Mouse (Mus musculus) embryo, embryonic 9.5 days (tissue): ENCODE results near the gene Camk2g.

Experiments
- DNase-seq: peaks from one replicate; pipeline ENCODE4 v3.0.0-alpha.2; 2017; ENCODE audit errors: extremely low spot score

Gene Camk2g

DNA sequence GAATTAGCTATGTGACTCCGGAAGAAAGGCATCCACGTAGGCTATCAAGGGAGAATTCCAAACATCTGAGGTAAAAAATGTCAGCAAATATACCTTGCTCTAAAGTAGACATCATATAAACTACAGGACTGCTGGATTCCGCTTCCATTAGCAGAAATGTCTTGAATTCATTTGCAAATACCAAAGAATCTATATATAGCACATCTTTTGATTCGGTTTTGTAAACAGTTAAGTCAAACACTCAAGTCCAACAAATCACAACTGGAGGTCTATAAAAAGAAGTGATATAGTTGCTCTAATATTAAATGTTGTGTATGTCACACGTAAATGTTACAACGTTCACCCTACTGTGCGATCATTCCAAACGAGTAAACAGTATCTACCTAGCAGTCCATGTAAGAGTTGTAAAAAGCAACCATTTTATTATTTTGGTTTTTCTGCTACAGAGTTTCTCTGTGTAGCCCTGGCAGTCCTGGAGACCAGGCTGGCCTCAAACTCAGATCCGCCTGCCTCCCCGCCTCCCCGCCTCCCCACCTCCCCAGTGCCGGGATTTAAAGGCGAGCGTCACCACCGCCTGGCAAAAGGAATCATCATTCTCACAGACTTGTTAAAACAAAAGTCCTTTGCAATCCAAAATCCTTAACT lies 91.7 kb downstream of the Camk2g start:
- no peak for DNase-seq

DNA sequence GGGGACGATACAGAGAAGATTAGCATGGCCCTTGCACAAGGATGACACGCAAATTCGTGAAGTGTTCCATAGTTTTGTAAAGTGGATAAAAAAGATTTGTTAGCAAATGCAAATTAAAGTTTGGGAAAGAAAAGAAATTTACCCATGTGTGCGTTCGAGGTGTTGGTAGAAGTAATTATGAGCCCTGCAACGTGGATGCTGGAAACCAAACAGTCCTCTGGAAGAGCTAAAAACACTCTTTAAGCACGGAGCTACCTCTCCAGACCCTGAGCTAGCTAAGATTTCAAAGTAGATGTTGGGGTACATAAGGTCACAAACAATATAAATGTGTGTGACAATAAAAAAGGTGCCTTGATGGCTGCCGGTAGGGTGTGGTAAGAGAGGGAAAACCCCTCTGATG lies 92.3 kb downstream of the Camk2g start:
- no peak for DNase-seq

DNA sequence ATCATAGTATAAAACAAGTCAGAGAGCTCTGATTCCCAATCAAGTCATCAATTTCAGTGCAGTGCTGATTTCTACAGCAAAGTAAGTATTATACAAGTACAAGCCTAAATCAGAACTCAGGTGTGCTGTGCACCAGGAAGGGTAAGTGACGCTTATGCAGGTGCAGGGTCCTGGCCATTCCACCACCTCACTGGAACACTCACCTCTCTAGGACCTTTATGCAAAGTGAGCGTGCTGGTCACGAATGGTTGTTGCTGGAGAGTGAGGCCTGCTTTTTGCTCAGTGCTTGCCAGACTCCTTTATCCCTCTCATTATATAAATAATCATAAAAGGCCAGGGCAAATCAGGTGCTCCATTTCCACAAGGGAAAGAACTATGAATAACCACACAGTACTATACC lies 93.5 kb downstream of the Camk2g start:
- no peak for DNase-seq

DNA sequence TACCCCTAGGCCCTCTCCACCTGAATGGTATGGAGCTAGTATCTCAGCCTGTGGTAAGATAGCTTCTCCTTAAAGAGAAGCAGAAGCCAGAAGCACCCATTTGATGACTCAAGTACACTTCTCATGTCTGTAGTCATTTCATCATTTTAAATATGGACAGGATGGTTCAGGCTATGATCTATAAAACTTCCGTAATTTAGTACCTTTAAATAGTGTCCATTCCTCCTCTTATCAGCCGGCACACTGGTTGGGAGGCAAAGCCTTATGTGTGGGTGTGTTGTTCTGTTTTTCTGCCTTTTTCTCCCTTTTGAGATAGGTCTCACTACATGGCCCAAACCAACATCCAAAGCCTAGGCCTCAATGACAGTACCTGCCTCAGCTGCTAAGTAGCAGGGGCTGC lies 95.4 kb downstream of the Camk2g start:
- no peak for DNase-seq

DNA sequence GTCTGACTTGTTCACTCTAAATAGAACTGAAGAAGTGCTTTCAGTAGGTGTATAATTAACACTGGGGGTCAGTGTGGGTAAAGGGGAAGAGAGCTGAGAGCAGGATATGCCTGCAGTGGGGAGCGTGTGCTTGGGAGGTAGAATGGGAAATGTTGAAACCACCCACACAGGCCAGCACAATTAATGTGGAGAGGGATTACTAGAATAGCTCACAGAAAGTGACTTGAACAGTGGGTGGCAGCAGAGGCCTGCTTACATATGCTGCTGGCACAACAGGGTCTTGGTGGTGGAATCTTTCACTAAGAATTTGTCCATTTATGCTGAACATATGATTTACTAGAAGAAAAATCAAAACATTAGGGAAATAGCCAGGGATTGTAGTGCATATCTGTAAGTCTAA lies 96.9 kb downstream of the Camk2g start:
- DNase-seq, result peak; percentile 34

DNA sequence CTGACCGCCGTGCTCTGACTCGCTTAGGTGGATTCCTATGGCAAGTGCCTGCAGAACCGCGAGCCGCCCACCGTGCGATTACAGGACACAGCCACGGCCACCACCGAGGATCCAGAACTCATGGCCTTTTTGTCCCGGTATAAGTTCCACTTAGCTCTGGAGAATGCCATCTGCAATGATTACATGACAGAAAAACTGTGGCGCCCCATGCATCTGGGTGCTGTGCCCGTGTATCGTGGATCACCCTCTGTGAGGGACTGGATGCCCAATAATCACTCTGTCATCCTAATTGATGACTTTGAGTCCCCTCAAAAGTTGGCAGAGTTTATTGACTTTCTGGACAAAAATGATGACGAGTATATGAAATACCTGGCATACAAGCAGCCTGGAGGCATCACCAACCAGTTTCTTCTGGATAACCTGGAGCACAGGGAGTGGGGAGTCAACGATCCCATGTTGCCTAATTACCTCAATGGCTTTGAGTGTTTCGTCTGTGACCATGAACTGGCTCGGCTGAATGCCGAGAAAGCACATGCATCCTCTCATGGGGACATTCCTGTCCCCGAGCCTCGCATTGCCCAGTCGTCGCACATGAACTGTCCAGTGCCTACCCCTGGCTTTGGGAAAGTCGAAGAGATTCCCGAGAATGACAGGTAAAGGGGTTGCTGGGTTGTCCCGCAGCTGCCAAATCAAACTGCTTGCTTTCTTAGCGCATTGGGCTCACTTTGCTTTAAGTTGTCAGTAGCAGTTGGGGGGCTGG lies 97.9 kb downstream of the Camk2g start:
- DNase-seq, result no peak

DNA sequence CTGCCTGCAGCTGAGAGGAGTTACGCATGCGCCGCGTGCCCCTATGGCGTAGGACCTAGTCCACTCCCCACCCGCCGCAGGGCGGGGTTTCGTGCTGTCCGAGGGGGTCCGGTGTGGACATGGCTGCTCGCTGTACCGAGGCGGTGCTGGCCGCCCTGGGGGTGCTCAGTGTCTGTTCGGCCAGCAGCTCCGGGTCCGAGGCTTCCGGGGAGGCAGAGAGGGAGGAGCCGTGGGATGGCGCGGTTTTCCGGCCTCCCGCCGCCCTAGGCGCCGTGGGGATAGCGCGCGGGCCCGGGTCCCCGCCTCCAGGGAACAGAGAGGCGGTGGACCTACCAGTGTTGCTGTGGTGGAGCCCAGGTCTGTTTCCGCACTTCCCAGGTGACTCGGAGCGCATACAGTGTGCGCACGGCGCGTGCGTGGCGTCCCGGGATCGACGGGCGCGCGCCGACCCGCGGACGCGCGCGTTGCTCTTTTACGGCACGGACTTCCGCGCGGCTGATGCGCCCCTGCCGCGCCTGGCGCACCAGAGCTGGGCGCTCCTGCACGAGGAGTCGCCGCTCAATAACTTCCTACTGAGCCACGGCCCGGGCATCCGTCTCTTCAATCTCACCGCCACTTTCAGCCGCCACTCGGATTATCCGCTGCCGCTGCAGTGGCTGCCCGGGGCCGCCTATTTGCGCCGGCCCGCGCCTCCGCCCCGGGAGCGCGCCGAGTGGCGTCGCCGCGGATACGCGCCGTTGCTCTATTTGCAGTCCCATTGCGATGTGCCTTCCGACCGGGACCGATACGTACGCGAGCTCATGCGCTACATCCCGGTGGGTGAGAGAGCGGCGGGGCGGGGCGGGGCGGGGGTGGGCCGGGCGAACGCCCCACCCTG lies 98.8 kb downstream of the Camk2g start, which contains the start of gene Fut11:
TSS of gene Fut11 (plus strand) at position 85 of the 877 bp plus-strand sequence.
- peak; percentile 87 for DNase-seq

DNA sequence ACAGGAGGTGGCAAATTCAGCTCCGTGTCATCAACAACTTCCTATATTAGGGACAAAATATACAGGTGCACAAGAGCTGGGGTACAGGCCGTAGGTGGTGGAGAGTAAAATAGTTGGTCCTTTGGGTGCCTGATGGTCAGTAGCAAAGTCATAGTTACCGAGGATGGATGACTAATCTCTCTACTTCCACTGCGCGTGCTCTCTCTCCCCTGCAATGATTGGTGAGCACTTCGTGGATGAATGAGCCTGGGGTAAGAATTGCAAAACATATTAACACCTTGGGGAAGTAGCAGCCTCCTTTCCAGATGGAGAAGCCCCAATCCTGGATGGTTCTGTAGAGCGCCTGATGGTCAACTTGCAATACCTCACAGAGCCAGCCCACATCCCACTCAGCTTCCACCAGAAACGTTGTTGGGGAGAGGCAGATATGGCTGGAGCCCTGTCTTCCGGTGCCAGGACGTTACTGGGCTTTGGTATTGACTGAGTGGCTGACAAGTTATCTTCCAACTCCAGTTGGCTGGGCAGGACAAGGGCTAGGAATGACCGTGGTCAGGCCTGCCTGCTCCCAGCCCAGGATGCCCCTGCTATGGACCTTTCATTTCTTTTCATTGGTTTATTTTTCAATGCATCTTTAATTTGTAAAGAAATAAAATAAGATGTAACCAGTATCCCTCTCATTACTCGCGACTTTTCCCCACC lies 99.6 kb downstream of the Camk2g start:
- no peak for DNase-seq

DNA sequence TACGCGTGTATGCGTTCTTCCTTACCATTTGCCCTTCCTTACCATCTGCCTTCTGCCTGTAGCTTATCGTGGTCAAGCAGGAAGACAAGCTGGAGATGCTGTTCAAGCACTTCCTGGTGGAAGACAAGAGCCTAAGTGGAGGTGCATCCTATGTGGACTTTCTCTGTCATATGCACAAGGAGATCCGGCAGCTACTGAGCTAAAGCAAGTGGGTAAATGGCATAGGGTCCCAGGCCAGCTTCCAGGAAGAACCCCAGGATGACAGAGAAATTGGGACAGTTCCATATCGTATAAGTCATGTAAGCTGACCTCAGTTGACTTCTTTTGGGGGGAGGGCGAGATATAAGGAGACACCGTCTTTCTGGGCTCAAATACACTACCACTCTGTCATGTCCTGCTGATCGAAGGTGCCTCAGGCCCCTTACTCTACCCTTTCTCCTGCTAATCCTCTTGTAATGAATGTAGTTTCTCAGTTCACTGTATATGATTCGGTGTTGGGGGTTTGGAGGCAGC lies 100.2 kb downstream of the Camk2g start:
- no peak for DNase-seq

DNA sequence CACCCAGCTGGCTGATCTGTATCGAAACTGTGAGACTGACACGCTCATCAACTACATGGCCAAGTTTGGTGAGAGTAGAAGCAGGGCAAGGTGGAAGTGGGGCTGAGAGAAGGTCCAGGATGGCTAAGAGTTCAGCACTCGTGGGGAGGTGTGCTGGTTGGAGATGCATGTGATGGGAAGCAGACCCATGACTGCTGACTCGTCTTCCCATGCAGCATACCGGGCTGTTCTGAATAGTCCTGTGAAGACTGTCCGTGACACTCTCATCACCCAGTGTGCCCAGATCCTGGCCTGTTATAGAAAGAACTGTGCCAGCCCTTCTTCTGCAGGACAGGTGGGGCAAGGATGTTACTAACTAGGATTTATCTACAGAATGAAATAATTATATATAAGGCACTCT lies 102.1 kb downstream of the Camk2g start:
- DNase-seq, result no peak

DNA sequence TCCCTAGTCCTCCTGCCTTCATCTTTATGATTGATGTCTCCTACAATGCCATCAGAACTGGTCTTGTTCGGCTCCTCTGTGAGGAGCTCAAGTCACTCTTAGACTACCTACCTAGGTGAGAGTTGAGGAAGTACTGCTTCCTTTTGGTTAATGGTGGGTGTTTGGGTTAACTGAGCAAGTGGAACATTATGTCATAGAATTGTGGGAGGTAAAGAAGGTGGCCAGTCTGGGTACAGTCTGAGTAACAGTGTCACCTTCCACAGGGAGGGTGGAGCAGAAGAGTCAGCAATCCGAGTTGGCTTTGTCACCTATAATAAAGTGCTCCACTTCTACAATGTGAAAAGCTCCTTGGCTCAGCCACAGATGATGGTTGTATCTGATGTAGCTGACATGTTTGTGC lies 104.9 kb downstream of the Camk2g start:
- no peak for DNase-seq

DNA sequence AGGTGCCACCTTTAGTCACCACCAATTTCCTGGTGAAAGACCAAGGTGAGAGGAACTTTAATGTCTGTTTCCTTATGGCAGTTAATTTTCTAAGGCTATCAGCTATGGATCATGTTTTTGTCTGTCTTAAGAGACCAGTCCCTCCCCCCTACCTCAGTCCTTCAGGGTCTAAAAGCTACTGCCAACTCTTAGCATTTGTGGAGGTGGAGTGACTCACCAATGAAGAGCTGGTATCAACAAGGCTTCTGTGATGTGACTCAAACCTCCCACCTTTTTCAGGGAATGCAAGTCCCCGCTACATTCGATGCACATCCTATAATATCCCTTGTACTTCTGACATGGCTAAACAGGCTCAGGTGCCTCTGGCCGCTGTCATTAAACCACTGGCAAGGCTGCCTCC lies 107.3 kb downstream of the Camk2g start:
- no peak for DNase-seq
